ENCODE assay signal across 8 mouse cellular contexts in genomic region chr19:6235084-6236052, GRCm38 (mm10). TPM values are rescaled to one million over a fixed set of nuclear protein-coding genes. Genes with fewer than 3 reads are reported as not detected.
A peak's percentile ranks its signal among the peaks of the same experiment; 100 is the strongest.
DNase-seq lines count a peak whose midpoint lies in the region; ATAC-seq and TF ChIP-seq lines count a peak whose summit lies in the region.

TSS of gene Ppp2r5b (minus strand) at chr19:6235872.

- no peaks in the 10 kb centered on the region for H3K27me3 ChIP-seq in embryonic facial prominence, embryonic 13.5 days
- no peaks in the 10 kb centered on the region for H3K27me3 ChIP-seq in heart, adult 2 months (ENCODE audit: control insufficient read depth, insufficient read depth, low read length)
- H3K27me3 ChIP-seq in limb, embryonic 13.5 days, result no peaks in the 10 kb centered on the region
- no peaks in the 10 kb centered on the region for H3K27me3 ChIP-seq in midbrain, embryonic 16.5 days (ENCODE audit: control insufficient read depth, insufficient read depth, low read depth, low read length)

- no peaks in the 10 kb centered on the region for H3K9me3 ChIP-seq in embryonic facial prominence, embryonic 13.5 days
- no peaks in the 10 kb centered on the region for H3K9me3 ChIP-seq in limb, embryonic 13.5 days
- no peaks in the 10 kb centered on the region for H3K9me3 ChIP-seq in midbrain, embryonic 16.5 days (replicated peaks; ENCODE audit: control insufficient read depth, low read length, poor library complexity, severe bottlenecking)

- H3K9ac ChIP-seq in embryonic facial prominence, embryonic 13.5 days, result peak within 1 kb of the TSS; percentile 79
- peak within 1 kb of the TSS; percentile 89 for H3K9ac ChIP-seq in heart, adult 2 months (ENCODE audit: low read depth, low read length)
- H3K9ac ChIP-seq in limb, embryonic 13.5 days, result peak within 1 kb of the TSS; percentile 84
- H3K9ac ChIP-seq in midbrain, embryonic 16.5 days (ENCODE audit: low read depth, low read length), result peak within 1 kb of the TSS; percentile 93

- no peak for TF ChIP-seq EP300 in heart, adult 2 months (IDR thresholded peaks at IDR 0.05; ENCODE audit: insufficient read depth, low read depth, low read length)

- WGBS in embryonic facial prominence, embryonic 13.5 days, result 2% methylated on average over 48 of the region's 48 CpGs
- WGBS in heart, adult 2 months, result 3% methylated on average over 48 of the region's 48 CpGs
- WGBS in limb, embryonic 13.5 days, result 2% methylated on average over 48 of the region's 48 CpGs
- 1% methylated on average over 46 of the region's 48 CpGs for whole genome bisulfite sequencing in midbrain, embryonic 16.5 days

- peak within 1 kb of the TSS; percentile 85 for H3K4me3 ChIP-seq in embryonic facial prominence, embryonic 13.5 days
- H3K4me3 ChIP-seq in heart, adult 2 months, result peak within 1 kb of the TSS; percentile 81
- H3K4me3 ChIP-seq in limb, embryonic 13.5 days, result peak within 1 kb of the TSS; percentile 79
- peak within 1 kb of the TSS; percentile 91 for H3K4me3 ChIP-seq in midbrain, embryonic 16.5 days (ENCODE audit: low read depth, low read length)

- H3K27ac ChIP-seq in embryonic facial prominence, embryonic 13.5 days, result peak within 1 kb of the TSS; percentile 96
- peak within 1 kb of the TSS; percentile 99 for H3K27ac ChIP-seq in heart, adult 2 months
- peak within 1 kb of the TSS; percentile 94 for H3K27ac ChIP-seq in limb, embryonic 13.5 days
- peak within 1 kb of the TSS; percentile 93 for H3K27ac ChIP-seq in midbrain, embryonic 16.5 days (ENCODE audit: low read length)

- intact Hi-C loops in heart, adult 2 months (cut with DNase I), result loop anchor here (1.0 to 2.0 kb wide), 2 partner anchors 95 to 107 kb away; partner anchors contain the start of genes Arl2, Batf2 and Snx15

- DNase-seq in 3134 (ENCODE audit: extremely low read depth, insufficient read length, low spot score), result peak; percentile 88
- DNase-seq in adrenal gland, postnatal 36 days, result peak; percentile 96 to 98
- DNase-seq in heart, adult 2 months, result peak; percentile 94 to 95
- peak; percentile 95 to 96 for DNase-seq in kidney, adult 8-10 months
- peak; percentile 93 to 96 for DNase-seq in spleen, postnatal 10 days (ENCODE audit: low spot score in 2 of 2)

- no peaks in the 10 kb centered on the region for H3K79me2 ChIP-seq in heart, adult 2 months (replicated peaks; ENCODE audit: control insufficient read depth, insufficient read depth, low read length)

- TF ChIP-seq CTCF in heart, adult 2 months (IDR thresholded peaks at IDR 0.05), result peak; percentile 77

- peak; percentile 53 for TF ChIP-seq POLR2A in heart, adult 2 months (IDR thresholded peaks at IDR 0.05; ENCODE audit: insufficient read depth, low read depth, low read length)

- ATAC-seq in embryonic facial prominence, embryonic 13.5 days (ENCODE audit: insufficient number of reproducible peaks, insufficient read depth, low FRiP score, low TSS enrichment, low read depth), result peak; percentile 86
- peak; percentile 94 for ATAC-seq in limb, embryonic 13.5 days (ENCODE audit: low FRiP score, low read depth)
- peak; percentile 94 for ATAC-seq in midbrain, embryonic 16.5 days

- H3K4me2 ChIP-seq in embryonic facial prominence, embryonic 13.5 days, result peak within 1 kb of the TSS; percentile 78
- peak within 1 kb of the TSS; percentile 78 for H3K4me2 ChIP-seq in limb, embryonic 13.5 days (replicated peaks)
- peak within 1 kb of the TSS; percentile 68 for H3K4me2 ChIP-seq in midbrain, embryonic 16.5 days (ENCODE audit: low read length)

- peaks cover 19% of the 10 kb centered on the region for H3K4me1 ChIP-seq in embryonic facial prominence, embryonic 13.5 days
- peaks cover 3% of the 10 kb centered on the region for H3K4me1 ChIP-seq in heart, adult 2 months (ENCODE audit: control insufficient read depth, insufficient read depth, low read length)
- H3K4me1 ChIP-seq in limb, embryonic 13.5 days, result peaks cover 13% of the 10 kb centered on the region
- peaks cover 16% of the 10 kb centered on the region for H3K4me1 ChIP-seq in midbrain, embryonic 16.5 days (ENCODE audit: control insufficient read depth, insufficient read depth, low read length)

- H3K36me3 ChIP-seq in embryonic facial prominence, embryonic 13.5 days, result peaks cover 33% of the 10 kb centered on the region
- H3K36me3 ChIP-seq in heart, adult 2 months (ENCODE audit: control insufficient read depth, insufficient read depth, low read length), result no peaks in the 10 kb centered on the region
- peaks cover 33% of the 10 kb centered on the region for H3K36me3 ChIP-seq in limb, embryonic 13.5 days
- H3K36me3 ChIP-seq in midbrain, embryonic 16.5 days (ENCODE audit: control insufficient read depth, insufficient read depth, low read length), result peaks cover 12% of the 10 kb centered on the region

RNA-seq across cellular contexts. Expression of gene Ppp2r5b, which starts in this region (rescaled TPM):
- 100 to 1,000 TPM in 1 of 2 experiments, 10 to 100 TPM in 1; 83.5 to 129 TPM for total RNA-seq in adrenal gland, postnatal 36 days (2021)
- polyA plus RNA-seq in embryonic facial prominence, embryonic 13.5 days (2015; fragmentation: Nextera tagmentation; extraction: Ambion mirVana), result 26.6 and 27.9 TPM in 2 replicates
- 10 to 100 TPM; 34.8 to 35.1 TPM for total RNA-seq in heart, adult 2 months (2021)
- 36.8 and 40.6 TPM in 2 replicates for polyA plus RNA-seq in heart, adult 2 months (2012; rRNA removed)
- 23.9 and 29.0 TPM in 2 replicates for polyA plus RNA-seq in limb, embryonic 13.5 days (2015; fragmentation: Nextera tagmentation; extraction: Ambion mirVana)
- polyA plus RNA-seq in midbrain, embryonic 16.5 days (2015; fragmentation: Nextera tagmentation; extraction: Ambion mirVana), result 149 and 165 TPM in 2 replicates

Comparison
In these comparisons a context has a peak if more than half of its experiments do, and no peak if none do; other contexts are left out.
1. Peak in every context shown above with its lines: DNase-seq, ATAC-seq, H3K4me3 ChIP-seq and H3K27ac ChIP-seq.